Mouse (Mus musculus) monocyte, adult 2 months (primary cell): ENCODE measurements around the gene Pof1b.

Experiments
- DNase-seq, 2 experiments: peaks; one replicate each; pipeline ENCODE4 v3.0.0; 2022; ENCODE audit warnings: low spot score in 2 of 2, low read depth in 1 of 2

Gene Pof1b

DNA sequence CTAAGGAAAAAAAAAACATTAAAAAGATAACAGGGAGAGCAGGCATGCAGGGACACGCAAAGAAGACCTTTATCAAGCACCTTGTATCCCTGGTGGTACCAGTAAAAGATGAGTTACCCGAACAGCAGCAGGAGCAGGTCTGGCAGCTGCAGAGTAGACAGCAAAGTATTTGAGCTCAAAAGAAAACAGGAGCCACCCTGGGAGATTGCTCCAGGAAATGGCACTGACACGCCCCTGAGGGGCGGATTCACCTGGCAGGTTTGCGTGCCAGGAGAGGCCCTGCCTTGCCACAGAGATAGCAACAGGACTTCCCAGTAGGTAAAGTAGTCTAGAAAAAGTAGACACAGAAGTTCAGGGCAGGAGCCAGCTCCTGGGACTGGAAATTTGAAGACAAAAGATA is at the start of gene Pof1b:
TSS of gene Pof1b (minus strand) at position 144 of the 400 bp plus-strand sequence.
- no peak for DNase-seq

DNA sequence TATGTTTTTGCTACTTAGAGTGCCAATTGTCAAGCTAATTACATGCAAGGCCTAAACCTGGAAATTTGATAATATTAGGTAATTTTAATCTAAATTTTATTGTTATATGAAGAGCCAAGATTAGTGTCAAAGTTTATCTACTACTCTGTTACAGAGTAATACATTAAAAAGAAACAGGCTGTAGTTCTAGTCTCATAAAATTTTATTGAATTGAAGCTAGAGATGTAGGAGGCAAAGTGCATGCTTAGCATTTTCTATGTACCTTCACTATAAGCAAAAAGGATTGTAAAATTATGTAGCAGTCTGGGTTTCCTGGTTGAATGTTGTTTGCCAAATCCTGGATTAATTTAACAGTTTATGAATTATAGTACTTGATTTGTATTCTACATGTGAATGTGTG is 18.1 kb upstream of the Pof1b start:
- no peak for DNase-seq

DNA sequence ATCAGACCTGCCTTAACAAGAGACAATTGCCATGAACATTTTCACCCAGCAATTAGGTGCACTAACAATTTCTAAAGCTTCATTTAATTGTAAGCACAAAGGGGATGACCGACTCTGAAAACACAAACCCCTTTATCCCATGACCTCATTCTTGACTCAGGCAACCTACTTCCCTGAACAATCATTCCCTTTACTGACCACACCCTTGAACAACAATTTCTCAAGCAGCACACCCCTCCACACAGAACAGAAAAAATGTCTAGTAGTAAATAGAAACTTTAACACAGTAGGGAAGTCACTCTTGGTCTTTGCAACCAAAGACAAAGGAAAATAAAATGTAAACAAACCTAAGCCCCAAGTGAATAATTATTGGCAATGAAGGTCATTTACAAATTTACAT is 4.1 kb downstream of the Pof1b start:
- no peak for DNase-seq

DNA sequence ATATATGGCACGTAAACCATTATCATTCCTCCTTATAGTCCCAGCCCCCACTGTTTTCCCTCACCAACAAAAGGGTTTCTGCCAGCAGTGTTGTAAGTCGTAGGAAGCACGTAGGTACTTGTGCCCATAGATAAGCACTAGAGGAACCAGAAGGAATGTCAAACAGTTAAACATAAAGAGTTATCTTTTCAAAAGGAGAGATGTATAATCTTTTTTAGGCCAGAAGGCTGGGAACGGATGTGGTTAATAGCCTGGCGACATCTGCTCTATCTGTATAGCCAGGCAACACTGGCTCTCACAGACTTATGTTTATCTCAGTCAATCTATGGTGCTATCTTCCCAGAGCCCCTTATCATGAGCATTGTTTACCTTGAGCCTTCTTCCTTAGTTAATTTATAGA is 17.8 kb downstream of the Pof1b start:
- DNase-seq, result no peak

DNA sequence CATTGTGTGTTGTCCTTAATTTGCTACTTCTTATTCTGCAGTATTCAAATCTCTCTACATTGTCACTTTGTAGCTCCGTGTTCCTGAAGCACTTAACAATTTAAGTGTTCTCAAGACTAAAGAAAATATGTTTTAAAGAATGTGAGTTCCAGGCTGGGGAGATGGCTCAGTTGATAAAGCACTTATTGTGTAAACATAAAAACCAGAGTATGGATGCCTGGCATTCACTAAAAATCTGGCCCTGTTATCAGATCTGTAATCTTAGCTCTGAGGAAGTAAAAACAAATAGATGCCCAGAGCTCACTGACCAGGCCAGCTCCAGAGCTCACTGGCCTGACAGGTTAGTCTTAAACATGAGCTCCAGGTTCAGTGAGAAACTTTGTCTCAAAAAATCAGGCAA is 22.9 kb downstream of the Pof1b start:
- DNase-seq, result no peak

DNA sequence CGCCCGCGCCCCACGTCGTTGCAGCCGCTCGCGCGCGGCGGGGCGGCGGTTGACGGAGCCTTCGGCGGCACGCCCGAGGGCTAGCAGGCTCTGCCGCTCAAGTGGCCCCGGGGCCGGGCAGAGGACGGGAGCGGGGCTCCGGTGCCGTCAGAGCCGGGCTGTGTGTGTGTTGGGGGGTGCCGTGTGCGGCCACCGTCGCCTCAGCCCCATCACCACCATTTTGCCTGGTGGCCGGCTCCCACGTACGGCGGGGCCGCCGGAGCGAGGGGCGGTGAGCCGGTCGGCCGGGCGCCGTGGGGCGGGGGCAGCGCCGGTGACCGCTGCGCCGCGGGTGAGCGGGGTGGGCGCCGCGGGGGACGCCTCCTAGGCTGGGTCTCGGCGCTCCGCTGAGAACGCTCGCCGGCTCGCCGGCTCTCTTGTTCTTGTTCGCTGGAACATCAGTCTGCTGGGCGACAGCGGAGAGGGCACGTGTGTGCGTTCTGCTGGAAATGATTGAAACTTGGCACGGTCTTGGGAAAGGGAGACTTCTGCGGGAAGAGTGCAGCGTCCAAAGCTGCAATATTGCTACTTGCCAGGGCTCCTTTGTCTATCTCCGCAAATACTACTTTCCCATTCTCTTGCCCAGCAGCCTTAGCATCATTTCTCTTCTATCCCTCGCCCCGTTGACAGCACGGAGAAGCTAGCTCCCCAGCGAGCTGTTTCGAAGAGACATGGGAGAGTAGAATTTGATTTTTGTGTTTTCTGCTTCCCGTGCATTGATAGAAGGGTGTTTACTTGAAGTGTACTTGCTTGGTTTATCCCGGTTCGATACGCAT is 96.9 kb downstream of the Pof1b start:
- DNase-seq, result no peak

DNA sequence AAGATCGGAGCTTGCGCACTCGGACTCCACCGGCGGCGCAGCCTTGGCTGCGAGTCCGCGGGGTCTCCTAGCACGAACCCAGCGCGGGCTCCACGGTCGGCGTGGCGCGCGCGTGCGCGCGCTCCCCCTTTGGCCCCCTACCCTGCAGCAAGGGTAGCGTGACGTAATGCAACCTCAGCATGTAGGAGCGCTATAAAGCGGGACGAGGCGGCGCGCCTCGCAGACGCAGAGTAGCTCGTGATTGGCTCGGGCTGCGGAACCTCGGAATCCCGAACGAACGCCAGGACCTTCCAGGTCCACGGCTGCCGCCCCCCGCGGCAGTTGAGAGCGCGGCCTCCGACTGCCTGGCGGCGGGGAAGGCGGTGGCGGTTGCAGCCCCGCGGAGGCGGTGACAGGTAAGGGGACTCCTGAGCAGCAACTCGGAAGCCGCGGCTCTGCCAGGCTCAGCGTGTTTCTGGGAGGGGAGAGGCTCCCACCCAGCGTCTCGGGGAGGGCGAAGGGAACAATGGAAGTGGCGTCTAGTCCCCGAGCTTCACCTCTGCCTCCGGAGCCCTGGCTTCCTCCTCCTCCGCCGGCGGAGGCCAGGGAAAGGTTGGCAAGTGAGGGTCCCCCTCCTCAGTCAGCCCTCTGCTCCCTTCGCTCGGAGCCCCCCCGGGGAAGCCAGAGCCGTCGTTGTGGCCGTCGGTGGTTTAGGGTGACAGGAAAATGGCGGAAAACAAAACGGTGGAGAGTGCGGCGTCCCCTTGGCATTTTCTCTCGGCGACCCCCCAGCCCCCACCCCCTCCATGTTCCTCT is 97.7 kb downstream of the Pof1b start, which contains the start of gene Zfp711:
TSS of gene Zfp711 (plus strand) at position 16 of the 795 bp plus-strand sequence.
- no peak for DNase-seq
